ENCODE assay signal across 1 mouse cellular context in the genomic region with DNA sequence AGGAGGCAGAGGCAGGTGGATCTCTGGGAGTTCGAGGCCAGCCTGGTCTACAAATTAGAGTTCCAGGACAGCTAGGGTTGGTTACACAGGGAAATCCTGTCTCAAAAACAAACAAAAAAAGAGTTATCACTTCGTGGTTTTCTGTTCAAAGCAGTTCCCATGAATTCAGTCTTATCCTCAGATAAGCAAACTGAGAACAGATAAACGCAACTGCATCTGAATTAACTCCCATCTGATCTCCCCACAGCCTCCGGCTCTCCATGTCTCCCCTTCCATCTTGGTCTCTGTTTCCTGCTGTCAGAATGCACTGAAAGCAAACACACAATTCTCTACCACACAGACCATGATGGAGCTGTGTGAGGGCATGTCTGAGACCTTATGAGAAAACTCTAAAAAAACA.
A peak's percentile ranks its signal among the peaks of the same experiment; 100 is the strongest.
TF ChIP-seq lines count a peak whose summit lies in the region.

No protein-coding gene starts in this region.

TF ChIP-seq in MEL, 35 proteins besides CTCF, POLR2A, EP300 and RAD21 (continued from another document):
- TF ChIP-seq ZC3H11A (IDR thresholded peaks at IDR 0.05; ENCODE audit: low read depth, low read length) = no peak
- no peak for TF ChIP-seq BHLHE40 (IDR thresholded peaks at IDR 0.05; ENCODE audit: borderline replicate concordance, low read depth, low read length)
- no peak for TF ChIP-seq MXI1 (IDR thresholded peaks at IDR 0.05; ENCODE audit: low read depth, low read length)
- TF ChIP-seq CHD2 (IDR thresholded peaks at IDR 0.05; ENCODE audit: low read length) = no peak
- TF ChIP-seq RCOR1 (IDR thresholded peaks at IDR 0.05; ENCODE audit: low read depth, low read length) = peak; percentile 87
- TF ChIP-seq JUND (IDR thresholded peaks at IDR 0.05; ENCODE audit: low read depth, low read length) = no peak
- TF ChIP-seq TCF12 (IDR thresholded peaks at IDR 0.05; ENCODE audit: low read depth, low read length) = peak; percentile 56
- no peak for TF ChIP-seq MAX (IDR thresholded peaks at IDR 0.05; ENCODE audit: low read length)
- TF ChIP-seq ZKSCAN1 (IDR thresholded peaks at IDR 0.05; ENCODE audit: low read depth, low read length) = no peak
- TF ChIP-seq POLR2AphosphoS5 (IDR thresholded peaks at IDR 0.05; ENCODE audit: borderline replicate concordance, low read depth, low read length) = no peak
- peak; percentile 4; the same call in 1 of the 2 replicates for TF ChIP-seq TBP (IDR thresholded peaks at IDR 0.05; ENCODE audit: low read depth, low read length)
- no peak for TF ChIP-seq HCFC1 (IDR thresholded peaks at IDR 0.05; ENCODE audit: low read depth, low read length)
- no peak for TF ChIP-seq MAZ (IDR thresholded peaks at IDR 0.05; ENCODE audit: low read depth, low read length)
- TF ChIP-seq NRF1 (IDR thresholded peaks at IDR 0.05; ENCODE audit: insufficient read depth, low read depth, low read length, poor library complexity, severe bottlenecking) = no peak
- peak; percentile 44; the same call in 1 of the 2 replicates for TF ChIP-seq MYB (IDR thresholded peaks at IDR 0.05; ENCODE audit: low read depth, low read length)
- TF ChIP-seq MYC (IDR thresholded peaks at IDR 0.05; ENCODE audit: low read depth, low read length) = no peak
- no peak for TF ChIP-seq USF2 (IDR thresholded peaks at IDR 0.05; ENCODE audit: borderline replicate concordance in 1 of 2, insufficient read depth in 1 of 2, low read depth in 1 of 2, low read length in 2 of 2)
- TF ChIP-seq UBTF (IDR thresholded peaks at IDR 0.05; ENCODE audit: borderline replicate concordance, insufficient read depth, low read depth, low read length) = no peak
- no peak for TF ChIP-seq MAFK (IDR thresholded peaks at IDR 0.05; ENCODE audit: borderline replicate concordance, low read depth, low read length)
- no peak for TF ChIP-seq ZMIZ1 (IDR thresholded peaks at IDR 0.05; ENCODE audit: low read depth, low read length)
- no peak for TF ChIP-seq USF1 (IDR thresholded peaks at IDR 0.05; ENCODE audit: low read depth, low read length)
- peak; percentile 92 for TF ChIP-seq GATA1 (IDR thresholded peaks at IDR 0.05; ENCODE audit: low read depth, low read length)
- TF ChIP-seq GABPA (IDR thresholded peaks at IDR 0.05; ENCODE audit: low read depth, low read length) = no peak
- TF ChIP-seq CHD1 (IDR thresholded peaks at IDR 0.05; ENCODE audit: low read depth, low read length) = no peak
- TF ChIP-seq ETS1 (IDR thresholded peaks at IDR 0.05; ENCODE audit: low read depth, low read length) = 0 out of 2 replicates have a peak, but pooled peaks have one; percentile 30
- no peak for TF ChIP-seq NELFE (IDR thresholded peaks at IDR 0.05; ENCODE audit: low read depth, low read length)
- no peak for TF ChIP-seq POLR2AphosphoS2 (IDR thresholded peaks at IDR 0.05; ENCODE audit: low read length)
